Mouse (Mus musculus): ENCODE results near the gene Ube2ql1. TPM values are rescaled to one million over a fixed set of nuclear protein-coding genes. Genes with fewer than 3 reads are reported as not detected.

Ube2ql1 gene
- total and polyA plus RNA-seq, 3 experiments = not detected

DNA sequence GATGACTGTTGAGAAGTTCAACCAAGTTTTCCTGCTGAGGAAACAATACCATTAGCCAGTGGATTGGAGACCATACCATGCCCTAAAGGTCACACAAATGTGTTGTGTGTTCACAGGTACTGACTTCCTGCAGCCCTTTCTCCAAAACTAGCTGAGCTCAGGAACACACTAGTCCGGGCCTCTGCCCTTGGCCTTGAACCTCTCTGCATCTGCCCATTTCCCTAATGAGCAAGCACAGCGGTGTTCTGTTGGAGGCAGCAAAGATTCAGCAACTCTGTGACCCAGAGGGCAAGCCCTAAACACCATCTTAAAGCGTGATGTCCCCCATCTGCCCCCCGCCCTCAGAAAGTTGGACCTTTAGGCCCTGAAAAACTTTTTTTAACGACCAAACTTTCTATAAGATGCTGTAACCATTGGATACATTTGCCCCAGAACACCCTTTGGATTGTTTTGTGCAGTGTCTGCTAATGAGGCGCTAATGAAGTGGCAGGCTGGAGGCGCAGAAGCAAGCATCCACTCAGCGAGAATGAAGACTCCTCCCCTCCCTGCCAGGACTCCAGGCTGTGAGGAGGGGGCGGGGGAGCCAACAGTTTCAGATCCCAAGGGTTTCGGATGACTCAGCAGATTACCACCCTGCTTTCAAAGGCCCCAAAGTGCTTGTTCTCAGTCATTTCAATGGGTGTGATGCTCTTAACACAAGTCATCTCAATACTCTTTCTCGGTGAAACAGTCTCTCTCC, 21.7 kb downstream of the Ube2ql1 start:
- no peak for DNase-seq (ENCODE audit: low read depth, low spot score)
- H3K79me2 ChIP-seq (ENCODE audit: control insufficient read depth, insufficient read depth, low read length, poor library complexity) = no peaks in the 10 kb centered on the region
- H3K9ac ChIP-seq (ENCODE audit: control insufficient read depth, low read depth, low read length, poor library complexity, severe bottlenecking) = no peak overlapping the region
- no peak overlapping the region for H3K4me3 ChIP-seq (ENCODE audit: control insufficient read depth in 1 of 2, insufficient read depth in 1 of 2, low read depth in 2 of 2, low read length in 2 of 2)
- no peaks in the 10 kb centered on the region for H3K9me3 ChIP-seq (replicated peaks; ENCODE audit: insufficient read depth, low read length)
- no peaks in the 10 kb centered on the region for H3K4me1 ChIP-seq (ENCODE audit: control insufficient read depth in 1 of 2, insufficient read depth in 2 of 2, low read length in 2 of 2)
- H3K27me3 ChIP-seq (ENCODE audit: control insufficient read depth in 1 of 2, insufficient read depth in 2 of 2, low read length in 2 of 2) = no peaks in the 10 kb centered on the region
- TF ChIP-seq POLR2A (IDR thresholded peaks at IDR 0.05; ENCODE audit: control insufficient read depth in 1 of 2, insufficient read depth in 1 of 2, low read depth in 1 of 2, low read length in 2 of 2, poor library complexity in 1 of 2) (no peak), ZC3H11A (IDR thresholded peaks at IDR 0.05; ENCODE audit: low read depth, low read length) (no peak), MYC (IDR thresholded peaks at IDR 0.05; ENCODE audit: low read depth, low read length) (no peak), CHD1 (IDR thresholded peaks at IDR 0.05; ENCODE audit: low read depth, low read length) (no peak)
- no peak overlapping the region for H3K27ac ChIP-seq (ENCODE audit: control insufficient read depth, low read depth, low read length)
- H3K36me3 ChIP-seq (ENCODE audit: control insufficient read depth in 1 of 2, insufficient read depth in 2 of 2, low read length in 2 of 2) = no peaks in the 10 kb centered on the region

GRCm38 (mm10) chr13:69708236-69708635, 31.5 kb downstream of the Ube2ql1 start:
- no peaks in the 10 kb centered on the region for H3K79me2 ChIP-seq (ENCODE audit: control insufficient read depth, insufficient read depth, low read length, poor library complexity)
- peaks cover 0 to 22% of the 10 kb centered on the region in 2 experiments; a peak in 2 of 4 replicates for H3K4me1 ChIP-seq (ENCODE audit: control insufficient read depth in 1 of 2, insufficient read depth in 2 of 2, low read length in 2 of 2)
- no peaks in the 10 kb centered on the region for H3K27me3 ChIP-seq (ENCODE audit: control insufficient read depth in 1 of 2, insufficient read depth in 2 of 2, low read length in 2 of 2)
- H3K27ac ChIP-seq (ENCODE audit: control insufficient read depth, low read depth, low read length) = no peak overlapping the region
- peaks cover 0 to 5% of the 10 kb centered on the region in 2 experiments; a peak in 2 of 4 replicates for H3K36me3 ChIP-seq (ENCODE audit: control insufficient read depth in 1 of 2, insufficient read depth in 2 of 2, low read length in 2 of 2)
- TF ChIP-seq POLR2AphosphoS5 (IDR thresholded peaks at IDR 0.05; ENCODE audit: borderline replicate concordance, low read depth, low read length) (no peak), NRF1 (IDR thresholded peaks at IDR 0.05; ENCODE audit: insufficient read depth, low read depth, low read length, poor library complexity, severe bottlenecking) (no peak), SMC3 (IDR thresholded peaks at IDR 0.05; ENCODE audit: low read depth, low read length) (no peak), USF2 (IDR thresholded peaks at IDR 0.05; ENCODE audit: borderline replicate concordance in 1 of 2, insufficient read depth in 1 of 2, low read depth in 1 of 2, low read length in 2 of 2) (no peak), ZNF384 (IDR thresholded peaks at IDR 0.05; ENCODE audit: low read depth, low read length) (no peak), MAFK (IDR thresholded peaks at IDR 0.05; ENCODE audit: borderline replicate concordance, low read depth, low read length) (no peak), CTCF (IDR thresholded peaks at IDR 0.05 in 2 of 3, conservative IDR thresholded peaks at IDR 0.05 in 1 of 3; ENCODE audit: control insufficient read depth in 1 of 3, insufficient read depth in 1 of 3, low read depth in 2 of 3, low read length in 3 of 3, poor library complexity in 1 of 3, severe bottlenecking in 1 of 3) (no peak), USF1 (IDR thresholded peaks at IDR 0.05; ENCODE audit: low read depth, low read length) (no peak), UBTF (IDR thresholded peaks at IDR 0.05; ENCODE audit: borderline replicate concordance, insufficient read depth, low read depth, low read length) (no peak), RCOR1 (IDR thresholded peaks at IDR 0.05; ENCODE audit: low read depth, low read length) (no peak), CHD2 (IDR thresholded peaks at IDR 0.05; ENCODE audit: low read length) (no peak), MYC (IDR thresholded peaks at IDR 0.05; ENCODE audit: low read depth, low read length) (no peak), E2F4 (IDR thresholded peaks at IDR 0.05; ENCODE audit: borderline replicate concordance, low read depth, low read length) (no peak), JUND (IDR thresholded peaks at IDR 0.05; ENCODE audit: low read depth, low read length) (no peak), MAZ (IDR thresholded peaks at IDR 0.05; ENCODE audit: low read depth, low read length) (no peak)
- DNase-seq (ENCODE audit: low read depth, low spot score) = no peak
- H3K4me3 ChIP-seq (ENCODE audit: control insufficient read depth in 1 of 2, insufficient read depth in 1 of 2, low read depth in 2 of 2, low read length in 2 of 2) = no peak overlapping the region
- no peak overlapping the region for H3K9ac ChIP-seq (ENCODE audit: control insufficient read depth, low read depth, low read length, poor library complexity, severe bottlenecking)
- H3K9me3 ChIP-seq (replicated peaks; ENCODE audit: insufficient read depth, low read length) = no peaks in the 10 kb centered on the region

Measured in MEL (cell line).